In the genomic region with DNA sequence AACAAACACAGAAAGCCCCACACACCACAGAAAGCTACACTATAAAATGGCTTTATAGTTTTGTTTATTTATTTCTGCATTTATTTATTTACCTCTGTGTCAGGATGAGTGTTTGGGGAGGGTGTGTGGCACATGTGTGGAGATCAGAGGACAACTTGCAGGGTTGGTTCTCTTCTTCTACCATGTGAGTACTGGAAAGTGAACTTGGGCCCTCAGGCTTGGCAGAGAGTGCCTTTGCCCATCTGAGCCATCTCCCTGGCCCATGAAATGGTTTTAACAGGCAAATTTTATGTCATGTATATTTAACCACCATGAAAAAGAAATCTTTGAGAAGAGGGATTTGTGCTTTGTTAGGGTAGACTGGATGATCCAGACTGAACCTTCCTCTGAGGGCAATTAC, we compare ENCODE assay signal across 19 mouse cellular contexts. TPM values are rescaled to one million over a fixed set of nuclear protein-coding genes. Genes with fewer than 3 reads are reported as not detected.
"Had no signal": no experiment of that assay in that cellular context is flagged by ENCODE, and none has a peak within 500 bp of the region (broad histone marks: within the 10 kb centered on the region; RNA-seq: fewer than 3 reads in every experiment).

No protein-coding gene starts in this region.

- H3K27me3 ChIP-seq: intestine, embryonic 15.5 days; liver, embryonic 12.5 days; liver, embryonic 15.5 days; neural tube, embryonic 13.5 days; stomach, embryonic 15.5 days had no signal

- H3K4me3 ChIP-seq: intestine, embryonic 15.5 days; left cerebral cortex, adult 2 months; liver, embryonic 12.5 days; liver, embryonic 15.5 days; midbrain, embryonic 12.5 days; myocyte; neural tube, embryonic 13.5 days; stomach, embryonic 15.5 days had no signal

- H3K36me3 ChIP-seq: intestine, embryonic 15.5 days; liver, embryonic 12.5 days; liver, embryonic 15.5 days; midbrain, embryonic 12.5 days; neural tube, embryonic 13.5 days; stomach, embryonic 15.5 days had no signal

- H3K9me3 ChIP-seq: intestine, embryonic 15.5 days; liver, embryonic 12.5 days; liver, embryonic 15.5 days; midbrain, embryonic 12.5 days; neural tube, embryonic 13.5 days; stomach, embryonic 15.5 days had no signal

- H3K4me2 ChIP-seq: intestine, embryonic 15.5 days; liver, embryonic 12.5 days; liver, embryonic 15.5 days; midbrain, embryonic 12.5 days; neural tube, embryonic 13.5 days; stomach, embryonic 15.5 days had no signal

- H3K4me1 ChIP-seq: intestine, embryonic 15.5 days; liver, embryonic 12.5 days; liver, embryonic 15.5 days; neural tube, embryonic 13.5 days had no signal

- ATAC-seq: intestine, embryonic 15.5 days; liver, embryonic 12.5 days; midbrain, embryonic 16.5 days had no signal

- H3K27ac ChIP-seq: intestine, embryonic 15.5 days; left cerebral cortex, adult 2 months; liver, embryonic 12.5 days; liver, embryonic 15.5 days; midbrain, embryonic 12.5 days; neural tube, embryonic 13.5 days; stomach, embryonic 15.5 days had no signal

- H3K9ac ChIP-seq: intestine, embryonic 15.5 days; liver, embryonic 12.5 days; liver, embryonic 15.5 days; midbrain, embryonic 12.5 days; neural tube, embryonic 13.5 days; stomach, embryonic 15.5 days had no signal

- DNase-seq: kidney, adult 11 months; kidney, postnatal 14 days; layer of hippocampus, postnatal 36 days; lung, postnatal 14 days; lung, postnatal 4 days; retina, postnatal 1 day; right cerebral cortex, postnatal 25 days; spleen, adult 18-20 months; thymus, postnatal 25 days had no signal

RNA-seq across cellular contexts. Expression of gene Skor1, which starts 48.9 kb away (rescaled TPM):
- polyA plus RNA-seq: intestine, embryonic 15.5 days; kidney, embryonic 16.5 days; liver, embryonic 12.5 days; liver, embryonic 15.5 days; stomach, embryonic 15.5 days had no signal
